24 mouse cellular contexts compared by ENCODE assay signal in genomic region chrX:142983638-142984037, GRCm38 (mm10).
"Had no signal": no experiment of that assay in that cellular context is flagged by ENCODE, and none has a peak within 500 bp of the region (broad histone marks: within the 10 kb centered on the region; RNA-seq: fewer than 3 reads in every experiment).

No protein-coding gene starts in this region.

- H3K4me3 ChIP-seq: gastrocnemius, adult 2 months; heart, embryonic 10.5 days; heart, embryonic 12.5 days; hindbrain, embryonic 10.5 days; hindbrain, embryonic 12.5 days; intestine, embryonic 15.5 days; layer of hippocampus, adult 2 months; left cerebral cortex, adult 2 months; limb, embryonic 10.5 days; limb, embryonic 12.5 days had no signal

- H3K36me3 ChIP-seq: heart, embryonic 10.5 days; heart, embryonic 12.5 days; hindbrain, embryonic 10.5 days; hindbrain, embryonic 12.5 days; intestine, embryonic 15.5 days; limb, embryonic 10.5 days; limb, embryonic 12.5 days had no signal

- H3K4me2 ChIP-seq: heart, embryonic 12.5 days; hindbrain, embryonic 12.5 days; hindbrain, embryonic 14.5 days; intestine, embryonic 15.5 days; limb, embryonic 12.5 days had no signal

- H3K9me3 ChIP-seq: heart, embryonic 10.5 days; heart, embryonic 12.5 days; hindbrain, embryonic 10.5 days; hindbrain, embryonic 12.5 days; intestine, embryonic 15.5 days; limb, embryonic 10.5 days; limb, embryonic 12.5 days had no signal

- H3K4me1 ChIP-seq: heart, embryonic 10.5 days; heart, embryonic 12.5 days; hindbrain, embryonic 10.5 days; hindbrain, embryonic 12.5 days; intestine, embryonic 15.5 days; limb, embryonic 10.5 days; limb, embryonic 12.5 days had no signal

- ATAC-seq: forebrain, embryonic 16.5 days; hindbrain, embryonic 16.5 days; inflammation-experienced regulatory T-cells, adult 6 months; intestine, embryonic 15.5 days; intestine, postnatal 0 days had no signal

- DNase-seq: gastrocnemius, adult 2 months; gastrocnemius, postnatal 10 days; gastrocnemius, postnatal 25 days; heart, adult 18-20 months; heart, postnatal 10 days; heart, postnatal 4 days; kidney, adult 18-20 months; kidney, postnatal 14 days; kidney, postnatal 4 days had no signal

- H3K27ac ChIP-seq: gastrocnemius, adult 2 months; heart, embryonic 10.5 days; hindbrain, embryonic 10.5 days; hindbrain, embryonic 12.5 days; hindbrain, embryonic 14.5 days; intestine, embryonic 15.5 days; kidney, postnatal 0 days; layer of hippocampus, adult 2 months; left cerebral cortex, adult 2 months; limb, embryonic 10.5 days; limb, embryonic 12.5 days had no signal

- H3K9ac ChIP-seq: heart, embryonic 12.5 days; hindbrain, embryonic 12.5 days; hindbrain, embryonic 14.5 days; intestine, embryonic 15.5 days; limb, embryonic 12.5 days had no signal

- H3K27me3 ChIP-seq: heart, embryonic 12.5 days; intestine, embryonic 15.5 days had no signal
